Mouse (Mus musculus) midbrain, embryonic 14.5 days (tissue): ENCODE measurements at regions not wholly inside any gene's neighbourhood (a gene's known extent, or its start where the extent isn't known, plus 50 kb on each side); places are given as distances from the start of the nearest gene placed in this dataset.

ENCODE experiments used
- ATAC-seq: fragments of 200-750 bp; cut with Nextera tagmentation; 2 replicates; pipeline ENCODE4 v1.8.0; 2017; ENCODE audit warnings: moderate number of reproducible peaks, moderate library complexity; ENCODE audit not compliant: low FRiP score, low TSS enrichment
- DNase-seq: peaks from one replicate; pipeline ENCODE4 v3.0.0-alpha.2; 2015
- H3K27ac ChIP-seq: fragments of 300-500 bp; sonication (generic); replicated peaks from 2 replicates; pipeline ENCODE4 v1.5.1; 2014; ENCODE audit warnings: mild to moderate bottlenecking, low read depth, low read length, moderate library complexity
- H3K27me3 ChIP-seq: fragments of 300-500 bp; sonication (generic); 2 replicates; pipeline ENCODE4 v1.6.1; 2014; ENCODE audit warnings: low read length, control low read depth, mixed read lengths; ENCODE audit not compliant: control insufficient read depth, insufficient read depth
- H3K36me3 ChIP-seq: fragments of 300-500 bp; sonication (generic); 2 replicates; pipeline ENCODE4 v1.6.1; 2014; ENCODE audit warnings: low read length, control low read depth; ENCODE audit not compliant: control insufficient read depth, insufficient read depth
- H3K4me1 ChIP-seq: fragments of 300-500 bp; sonication (generic); 2 replicates; pipeline ENCODE4 v1.6.1; 2014; ENCODE audit warnings: mild to moderate bottlenecking, antibody characterized with exemption, low read length, control low read depth; ENCODE audit not compliant: control insufficient read depth, insufficient read depth
- H3K4me2 ChIP-seq: fragments of 300-500 bp; sonication (generic); 2 replicates; pipeline ENCODE4 v1.6.1; 2014; ENCODE audit warnings: mild to moderate bottlenecking, low read length, moderate library complexity
- H3K4me3 ChIP-seq: fragments of 300-500 bp; sonication (generic); replicated peaks from 2 replicates; pipeline ENCODE4 v1.5.1; 2014; ENCODE audit warnings: low read depth, low read length
- H3K9ac ChIP-seq: fragments of 300-500 bp; sonication (generic); replicated peaks from 2 replicates; pipeline ENCODE4 v1.6.1; 2014; ENCODE audit warnings: mild to moderate bottlenecking, low read length, moderate library complexity
- H3K9me3 ChIP-seq: fragments of 300-500 bp; sonication (generic); 2 replicates; pipeline ENCODE4 v1.6.1; 2016; ENCODE audit warnings: low read length, control low read depth, mixed read lengths; ENCODE audit not compliant: control insufficient read depth
- WGBS: fragments of 180-500 bp; shearing (Covaris S2); extraction: QIAGEN DNeasy Blood & Tissue Kit; methylation state at CpG from one replicate; pipeline ENCODE4 v1.1.7; 2014; 5-methylcytosine and 5-hydroxymethylcytosine counted together

GRCm38 (mm10) chr2:43323836-43324235 is 231.3 kb upstream of the Kynu start:
- H3K27ac ChIP-seq: no peak overlapping the region
- 93% methylated on average over 1 of the region's 1 CpGs for WGBS
- no peaks in the 10 kb centered on the region for H3K4me1 ChIP-seq
- no peaks in the 10 kb centered on the region for H3K27me3 ChIP-seq
- H3K4me2 ChIP-seq: no peak overlapping the region
- DNase-seq (no peak), ATAC-seq (no peak)
- no peaks in the 10 kb centered on the region for H3K36me3 ChIP-seq
- H3K4me3 ChIP-seq: no peak overlapping the region
- H3K9ac ChIP-seq: no peak overlapping the region
- H3K9me3 ChIP-seq: no peaks in the 10 kb centered on the region

- Histone ChIP-seq H3K4me2 (no peak overlapping the region), H3K4me1 (no peaks in the 10 kb centered on the region), H3K27ac (no peak overlapping the region), H3K4me3 (no peak overlapping the region), H3K36me3 (no peaks in the 10 kb centered on the region), H3K9ac (no peak overlapping the region), H3K27me3 (no peaks in the 10 kb centered on the region), H3K9me3 (no peaks in the 10 kb centered on the region)
- ATAC-seq: no peak
- no peak for DNase-seq
- 86% methylated on average over 2 of the region's 2 CpGs for WGBS
Observed at GRCm38 (mm10) chr2:43364301-43364700, 190.8 kb upstream of the Kynu start.

- no peaks in the 10 kb centered on the region for H3K4me1 ChIP-seq
- ATAC-seq (no peak), DNase-seq (peak; percentile 4)
- H3K36me3 ChIP-seq: no peaks in the 10 kb centered on the region
- H3K27me3 ChIP-seq: no peaks in the 10 kb centered on the region
- H3K4me2 ChIP-seq: no peak overlapping the region
- H3K4me3 ChIP-seq: no peak overlapping the region
- no peaks in the 10 kb centered on the region for H3K9me3 ChIP-seq
- H3K27ac ChIP-seq: no peak overlapping the region
- 8% methylated on average over 2 of the region's 2 CpGs for WGBS
- no peak overlapping the region for H3K9ac ChIP-seq
Observed at GRCm38 (mm10) chr2:43365812-43366211, 189.3 kb upstream of the Kynu start.

- H3K36me3 ChIP-seq: no peaks in the 10 kb centered on the region
- ATAC-seq: no peak
- no peak overlapping the region for H3K9ac ChIP-seq
- no peak overlapping the region for H3K27ac ChIP-seq
- no peaks in the 10 kb centered on the region for H3K4me1 ChIP-seq
- H3K4me3 ChIP-seq: no peak overlapping the region
- DNase-seq: no peak
- H3K4me2 ChIP-seq: no peak overlapping the region
- H3K9me3 ChIP-seq: no peaks in the 10 kb centered on the region
- H3K27me3 ChIP-seq: no peaks in the 10 kb centered on the region
Observed at GRCm38 (mm10) chr2:43403348-43403747, 151.8 kb upstream of the Kynu start.

GRCm38 (mm10) chr2:43404163-43404967 is 150.8 kb upstream of the Kynu start:
- no peaks in the 10 kb centered on the region for H3K27me3 ChIP-seq
- ATAC-seq (no peak), DNase-seq (no peak)
- H3K4me1 ChIP-seq: no peaks in the 10 kb centered on the region
- WGBS: 89% methylated on average over 6 of the region's 6 CpGs
- no peak overlapping the region for H3K27ac ChIP-seq
- H3K9ac ChIP-seq: no peak overlapping the region
- H3K36me3 ChIP-seq: no peaks in the 10 kb centered on the region
- H3K4me2 ChIP-seq: no peak overlapping the region
- no peak overlapping the region for H3K4me3 ChIP-seq
- no peaks in the 10 kb centered on the region for H3K9me3 ChIP-seq

- H3K27me3 ChIP-seq: no peaks in the 10 kb centered on the region
- no peak overlapping the region for H3K27ac ChIP-seq
- ATAC-seq: no peak
- no peaks in the 10 kb centered on the region for H3K36me3 ChIP-seq
- WGBS: 8% methylated on average over 3 of the region's 3 CpGs
- no peak overlapping the region for H3K4me2 ChIP-seq
- DNase-seq: peak; percentile 0
- no peaks in the 10 kb centered on the region for H3K9me3 ChIP-seq
- H3K4me3 ChIP-seq: no peak overlapping the region
- H3K4me1 ChIP-seq: no peaks in the 10 kb centered on the region
- H3K9ac ChIP-seq: no peak overlapping the region
Observed at GRCm38 (mm10) chr2:43437251-43437650, 117.9 kb upstream of the Kynu start.

- no peak overlapping the region for H3K4me2 ChIP-seq
- no peak overlapping the region for H3K9ac ChIP-seq
- no peaks in the 10 kb centered on the region for H3K27me3 ChIP-seq
- H3K9me3 ChIP-seq: no peaks in the 10 kb centered on the region
- ATAC-seq: 0 out of 2 replicates have a peak, but pooled peaks have one; percentile 40
- no peak overlapping the region for H3K27ac ChIP-seq
- no peak overlapping the region for H3K4me3 ChIP-seq
- no peaks in the 10 kb centered on the region for H3K36me3 ChIP-seq
- WGBS: 79% methylated on average over 10 of the region's 10 CpGs
- H3K4me1 ChIP-seq: no peaks in the 10 kb centered on the region
- peak; percentile 6 for DNase-seq
Observed at GRCm38 (mm10) chr2:43455158-43455873, 99.8 kb upstream of the Kynu start.

- H3K36me3 ChIP-seq: no peaks in the 10 kb centered on the region
- H3K27me3 ChIP-seq: no peaks in the 10 kb centered on the region
- 83% methylated on average over 3 of the region's 3 CpGs for WGBS
- no peak overlapping the region for H3K4me3 ChIP-seq
- no peak for ATAC-seq
- no peak overlapping the region for H3K27ac ChIP-seq
- DNase-seq: no peak
- no peaks in the 10 kb centered on the region for H3K4me1 ChIP-seq
- no peaks in the 10 kb centered on the region for H3K9me3 ChIP-seq
- no peak overlapping the region for H3K9ac ChIP-seq
- no peak overlapping the region for H3K4me2 ChIP-seq
Observed at GRCm38 (mm10) chr2:43469161-43469560, 86.0 kb upstream of the Kynu start.

- no peak overlapping the region for H3K4me2 ChIP-seq
- no peak overlapping the region for H3K27ac ChIP-seq
- H3K4me1 ChIP-seq: no peaks in the 10 kb centered on the region
- no peak for DNase-seq
- no peak for ATAC-seq
- H3K36me3 ChIP-seq: no peaks in the 10 kb centered on the region
- H3K4me3 ChIP-seq: no peak overlapping the region
- 84% methylated on average over 3 of the region's 3 CpGs for WGBS
- no peaks in the 10 kb centered on the region for H3K9me3 ChIP-seq
- H3K9ac ChIP-seq: no peak overlapping the region
- no peaks in the 10 kb centered on the region for H3K27me3 ChIP-seq
Observed at GRCm38 (mm10) chr2:43469893-43470292, 85.2 kb upstream of the Kynu start.
